Mouse (Mus musculus) adrenal gland, adult 2 months (tissue): ENCODE data around the gene Ankrd31. TPM values are rescaled to one million over a fixed set of nuclear protein-coding genes. Genes with fewer than 3 reads are reported as not detected.
"Not testable (repeated sequence)": the region's sequence is repeated elsewhere in the genome, so short reads cannot be mapped to it uniquely, and the experiment has no call there.

Experiments
- DNase-seq: peaks from one replicate; pipeline ENCODE4 v3.0.0; 2021
- polyA plus RNA-seq: library from polyadenylated mRNA; depleted of rRNA; stranded (reverse); fragments of >200 nt; gene quantifications from 2 replicates; pipeline ENCODE4 v1.2.3, GENCODE M21; 2012
- total RNA-seq, 2 experiments: library from RNA; stranded (reverse); gene quantifications; 2 replicates each; pipeline ENCODE4 v1.2.3; 2021

The Ankrd31 gene
- total and polyA plus RNA-seq, 3 experiments = 0.17 TPM; not detected in 2

GRCm38 (mm10) chr13:96855191-96855590, 107.1 kb downstream of the Ankrd31 start:
- DNase-seq = peak; percentile 54

GRCm38 (mm10) chr13:96859161-96859560, 111.1 kb downstream of the Ankrd31 start:
- DNase-seq = no peak

GRCm38 (mm10) chr13:96870742-96871141, 122.7 kb downstream of the Ankrd31 start:
- no peak for DNase-seq

GRCm38 (mm10) chr13:96874071-96874470, 126.0 kb downstream of the Ankrd31 start:
- DNase-seq = no peak

GRCm38 (mm10) chr13:96878220-96879057, 130.4 kb downstream of the Ankrd31 start:
- DNase-seq = no peak

- no peak for DNase-seq
Observed at GRCm38 (mm10) chr13:96884534-96884933, 136.5 kb downstream of the Ankrd31 start.

- DNase-seq = no peak
Observed at GRCm38 (mm10) chr13:96889985-96890384, 141.9 kb downstream of the Ankrd31 start.

GRCm38 (mm10) chr13:96895144-96895543, 147.1 kb downstream of the Ankrd31 start:
- DNase-seq = no peak

GRCm38 (mm10) chr13:96906717-96907116, 158.6 kb downstream of the Ankrd31 start:
- DNase-seq = peak; percentile 46

- no peak for DNase-seq
Observed at GRCm38 (mm10) chr13:96911202-96911601, 163.1 kb downstream of the Ankrd31 start.

- DNase-seq = not testable (repeated sequence)
Observed at GRCm38 (mm10) chr13:96923134-96923533, 175.1 kb downstream of the Ankrd31 start.

- peak; percentile 86 for DNase-seq
Observed at GRCm38 (mm10) chr13:96923999-96924961, 176.2 kb downstream of the Ankrd31 start, which contains the start of gene Gcnt4. Gcnt4 (plus strand) TSS chr13:96924689.

GRCm38 (mm10) chr13:96924985-96925745, 177.1 kb downstream of the Ankrd31 start:
- DNase-seq = peak; percentile 36

GRCm38 (mm10) chr13:96925991-96926725, 178.1 kb downstream of the Ankrd31 start:
- no peak for DNase-seq

GRCm38 (mm10) chr13:96927781-96928180, 179.7 kb downstream of the Ankrd31 start:
- DNase-seq = no peak

GRCm38 (mm10) chr13:96928432-96929039, 180.5 kb downstream of the Ankrd31 start:
- no peak for DNase-seq

- DNase-seq = no peak
Observed at GRCm38 (mm10) chr13:96932745-96933144, 184.7 kb downstream of the Ankrd31 start.

- DNase-seq = no peak
Observed at GRCm38 (mm10) chr13:96933367-96933766, 185.3 kb downstream of the Ankrd31 start.

- DNase-seq = no peak
Observed at GRCm38 (mm10) chr13:96936173-96936777, 188.2 kb downstream of the Ankrd31 start.

- DNase-seq = no peak
Observed at GRCm38 (mm10) chr13:96937059-96937558, 189.0 kb downstream of the Ankrd31 start.
